Mouse (Mus musculus) heart, postnatal 0 days (tissue): ENCODE results near the gene Cux2. TPM values are rescaled to one million over a fixed set of nuclear protein-coding genes. Genes with fewer than 3 reads are reported as not detected.
A peak's percentile ranks its signal among the peaks of the same experiment; 100 is the strongest.

Source experiments
- ATAC-seq: fragments of 200-750 bp; cut with Nextera tagmentation; 2 replicates; pipeline ENCODE4 v1.8.0; 2017; ENCODE audit warnings: low read depth, moderate number of reproducible peaks, moderate library complexity; ENCODE audit not compliant: insufficient read depth
- DNase-seq: peaks from one replicate; pipeline ENCODE4 v3.0.0-alpha.2; 2016; ENCODE audit warnings: low spot score
- H3K27ac ChIP-seq: fragments of 300-500 bp; sonication (generic); 2 replicates; pipeline ENCODE4 v1.5.1; 2014; ENCODE audit warnings: low read depth, mild to moderate bottlenecking
- H3K27me3 ChIP-seq: fragments of 300-500 bp; sonication (generic); 2 replicates; pipeline ENCODE4 v1.6.1; 2014; ENCODE audit warnings: low read length, mixed read lengths; ENCODE audit not compliant: control insufficient read depth, insufficient read depth
- H3K36me3 ChIP-seq: fragments of 300-500 bp; sonication (generic); replicated peaks from 2 replicates; pipeline ENCODE4 v1.6.1; 2014; ENCODE audit warnings: low read length, mixed read lengths; ENCODE audit not compliant: control insufficient read depth, insufficient read depth
- H3K4me1 ChIP-seq: fragments of 300-500 bp; sonication (generic); 2 replicates; pipeline ENCODE4 v1.6.1; 2014; ENCODE audit warnings: antibody characterized with exemption; ENCODE audit not compliant: control insufficient read depth, insufficient read depth
- H3K4me2 ChIP-seq: fragments of 300-500 bp; sonication (generic); 2 replicates; pipeline ENCODE4 v1.6.1; 2014; ENCODE audit warnings: low read depth, mild to moderate bottlenecking, low read length, moderate library complexity
- H3K4me3 ChIP-seq: fragments of 300-500 bp; sonication (generic); 2 replicates; pipeline ENCODE4 v1.5.1; 2014; ENCODE audit warnings: low read depth, low read length
- H3K9ac ChIP-seq: fragments of 300-500 bp; sonication (generic); replicated peaks from 2 replicates; pipeline ENCODE4 v1.6.1; 2014; ENCODE audit warnings: low read depth, low read length, mixed read lengths
- H3K9me3 ChIP-seq: fragments of 300-500 bp; sonication (generic); replicated peaks from 2 replicates; pipeline ENCODE4 v1.6.1; 2016; ENCODE audit warnings: low read length; ENCODE audit not compliant: control insufficient read depth
- CTCF ChIP-seq: IDR thresholded peaks from 2 replicates; pipeline ENCODE4 v1.5.1; 2016; ENCODE audit warnings: antibody characterized with exemption, control low read depth, low read depth
- EP300 ChIP-seq: IDR thresholded peaks from 2 replicates; pipeline ENCODE4 v1.6.1; 2016; ENCODE audit warnings: antibody characterized with exemption, low read depth
- WGBS: fragments of 180-500 bp; shearing (Covaris S2); extraction: QIAGEN DNeasy Blood & Tissue Kit; methylation state at CpG from one replicate; pipeline ENCODE4 v1.1.7; 2014; 5-methylcytosine and 5-hydroxymethylcytosine counted together
- polyA plus RNA-seq: library from polyadenylated mRNA; unstranded; fragments of >200 nt; fragmentation: Nextera tagmentation; extraction: Ambion mirVana; gene quantifications from 2 replicates; pipeline ENCODE4 v1.2.1, GENCODE M21; 2015
- total RNA-seq: library from RNA; depleted of rRNA; stranded (reverse); fragments of >200 nt; gene quantifications from 2 replicates; pipeline ENCODE4 v1.2.3, GENCODE M21; 2014; ENCODE audit warnings: low replicate concordance

Gene Cux2
- total and polyA plus RNA-seq, 2 experiments from 2014 or later = 1.3 to 9.5 TPM

- TF ChIP-seq EP300 = no peak; the same call in 1 of the 2 replicates
- no peak for TF ChIP-seq CTCF
- H3K9ac ChIP-seq = peak overlapping the region; percentile 84
- H3K4me1 ChIP-seq = peaks cover 28% of the 10 kb centered on the region; the same call in 1 of the 2 replicates
- no peaks in the 10 kb centered on the region for H3K9me3 ChIP-seq
- H3K27ac ChIP-seq = peak overlapping the region; percentile 90
- DNase-seq (no peak), ATAC-seq (peak; percentile 1; the same call in 1 of the 2 replicates)
- WGBS = under 1% methylated on average over 51 of the region's 51 CpGs
- H3K36me3 ChIP-seq = no peaks in the 10 kb centered on the region
- H3K27me3 ChIP-seq = no peaks in the 10 kb centered on the region
- peak overlapping the region; percentile 85 for H3K4me3 ChIP-seq
- H3K4me2 ChIP-seq = peak overlapping the region; percentile 83
Observed at GRCm38 (mm10) chr5:121835949-121836691, 213.8 kb downstream of the Cux2 start.

DNA sequence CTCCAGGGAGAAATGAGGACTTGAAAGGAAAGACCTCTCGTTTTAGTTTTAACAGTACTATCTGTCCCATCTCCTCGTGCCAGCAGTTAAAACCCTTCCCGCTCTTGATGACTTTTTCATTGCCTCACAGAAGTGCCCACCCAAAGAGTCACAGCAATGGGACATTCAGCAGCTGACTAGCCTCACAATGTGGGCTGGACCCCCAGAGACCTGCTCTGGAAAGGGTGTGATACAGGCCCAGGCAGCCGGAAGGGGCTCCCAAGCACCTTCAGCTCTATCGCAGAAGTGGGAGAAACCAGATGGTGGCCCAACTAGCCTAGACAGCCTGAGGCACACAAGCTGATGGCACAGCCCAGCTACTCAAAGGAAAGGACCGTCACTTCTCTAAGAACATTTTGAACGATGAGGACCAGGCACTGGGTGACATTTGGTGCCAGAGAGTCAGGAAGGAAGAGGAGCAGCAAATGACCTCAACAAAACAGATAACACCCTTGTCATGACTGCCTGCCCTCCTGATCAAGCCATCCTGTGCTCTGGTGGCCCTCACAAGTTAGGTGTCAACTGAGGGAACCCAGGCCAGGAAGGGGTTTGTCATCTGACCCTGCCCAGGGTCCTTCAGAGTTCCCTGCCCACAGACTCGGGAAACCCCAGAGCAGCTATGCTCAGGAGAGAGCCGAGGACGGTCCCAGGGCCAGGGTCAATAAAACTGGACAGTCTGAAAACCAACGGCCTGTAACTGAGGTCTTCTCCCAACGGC, 214.7 kb downstream of the Cux2 start:
- DNase-seq (no peak), ATAC-seq (no peak)
- Histone ChIP-seq H3K9ac (peak overlapping the region; percentile 84), H3K9me3 (no peaks in the 10 kb centered on the region), H3K27ac (peak overlapping the region; percentile 90), H3K4me2 (peak overlapping the region; percentile 83), H3K27me3 (no peaks in the 10 kb centered on the region), H3K36me3 (no peaks in the 10 kb centered on the region), H3K4me3 (peak overlapping the region; percentile 85), H3K4me1 (peaks cover 28% of the 10 kb centered on the region; the same call in 1 of the 2 replicates)
- TF ChIP-seq CTCF (no peak), EP300 (no peak)
- 28% methylated on average over 12 of the region's 12 CpGs for WGBS

DNA sequence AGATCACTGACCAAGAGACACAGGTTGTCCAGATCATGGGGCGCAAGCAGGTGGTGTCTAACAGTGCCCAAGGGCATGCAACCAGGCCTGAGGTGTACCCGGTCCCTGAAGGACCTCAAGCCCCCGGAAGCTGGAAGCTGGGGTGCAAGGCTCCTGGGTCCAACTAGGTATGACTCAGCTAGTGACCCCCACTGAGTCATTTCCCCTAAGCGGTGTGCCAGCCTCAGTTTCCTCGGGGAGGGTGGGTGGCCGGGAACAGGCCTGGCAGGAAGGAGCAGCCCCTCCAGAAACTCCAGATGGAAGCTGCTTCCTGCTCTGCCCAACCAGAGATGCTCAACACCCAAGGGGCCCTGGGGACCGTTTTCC, 215.7 kb downstream of the Cux2 start:
- Histone ChIP-seq H3K36me3 (no peaks in the 10 kb centered on the region), H3K27ac (peak overlapping the region; percentile 90), H3K4me3 (peak overlapping the region; percentile 85; the same call in 1 of the 2 replicates), H3K4me2 (peak overlapping the region; percentile 83), H3K27me3 (no peaks in the 10 kb centered on the region), H3K9me3 (no peaks in the 10 kb centered on the region), H3K9ac (no peak overlapping the region), H3K4me1 (peaks cover 31% of the 10 kb centered on the region; the same call in 1 of the 2 replicates)
- TF ChIP-seq EP300 (no peak), CTCF (no peak)
- WGBS = 58% methylated on average over 7 of the region's 7 CpGs
- ATAC-seq (no peak), DNase-seq (no peak)

- TF ChIP-seq EP300 (peak; percentile 94), CTCF (no peak)
- ATAC-seq (0 out of 2 replicates have a peak, but pooled peaks have one; percentile 10), DNase-seq (peak; percentile 42)
- Histone ChIP-seq H3K9me3 (no peaks in the 10 kb centered on the region), H3K27me3 (no peaks in the 10 kb centered on the region), H3K4me2 (peak overlapping the region; percentile 83), H3K27ac (peak overlapping the region; percentile 90), H3K4me1 (peaks cover 37% of the 10 kb centered on the region; the same call in 1 of the 2 replicates), H3K9ac (peak overlapping the region; percentile 17; the same call in 1 of the 2 replicates), H3K4me3 (peak overlapping the region; percentile 85; the same call in 1 of the 2 replicates), H3K36me3 (no peaks in the 10 kb centered on the region)
- WGBS = 45% methylated on average over 10 of the region's 10 CpGs
Observed at GRCm38 (mm10) chr5:121833572-121834240, 216.2 kb downstream of the Cux2 start.

- H3K9me3 ChIP-seq = no peaks in the 10 kb centered on the region
- peaks cover 40% of the 10 kb centered on the region; the same call in 1 of the 2 replicates for H3K4me1 ChIP-seq
- peak overlapping the region; percentile 90 for H3K27ac ChIP-seq
- ATAC-seq = no peak
- no peaks in the 10 kb centered on the region for H3K27me3 ChIP-seq
- H3K9ac ChIP-seq = peak overlapping the region; percentile 17; the same call in 1 of the 2 replicates
- peaks cover 3% of the 10 kb centered on the region; the same call in 1 of the 2 replicates for H3K36me3 ChIP-seq
- no peak for TF ChIP-seq CTCF
- TF ChIP-seq EP300 = no peak
- peak overlapping the region; percentile 83 for H3K4me2 ChIP-seq
- WGBS = 97% methylated on average over 2 of the region's 2 CpGs
- no peak for DNase-seq
- H3K4me3 ChIP-seq = peak overlapping the region; percentile 85; the same call in 1 of the 2 replicates
Observed at GRCm38 (mm10) chr5:121833159-121833558, 216.7 kb downstream of the Cux2 start.
